Mouse (Mus musculus): ENCODE data around the gene Pitpnc1. TPM values are rescaled to one million over a fixed set of nuclear protein-coding genes. Genes with fewer than 3 reads are reported as not detected.

Gene Pitpnc1
- polyA plus RNA-seq, 1 experiment from 2014 or later, result 46.7 TPM

GRCm38 (mm10) chr11:107248753-107249152 lies 221.7 kb downstream of the Pitpnc1 start:
- Histone ChIP-seq H3K27me3 (no peaks in the 10 kb centered on the region), H3K9ac (replicated peaks) (no peak overlapping the region), H3K4me1 (peaks cover 8% of the 10 kb centered on the region), H3K9me3 (no peaks in the 10 kb centered on the region), H3K36me3 (peaks cover 10% of the 10 kb centered on the region; the same call in 1 of the 2 replicates), H3K27ac (replicated peaks) (no peak overlapping the region), H3K4me2 (replicated peaks) (no peak overlapping the region), H3K4me3 (no peak overlapping the region)
- 69% methylated on average over 7 of the region's 7 CpGs for WGBS
- no peak; the same call in 1 of the 2 replicates for ATAC-seq (replicated peaks)

GRCm38 (mm10) chr11:107245657-107246056 lies 224.8 kb downstream of the Pitpnc1 start:
- Histone ChIP-seq H3K9me3 (no peaks in the 10 kb centered on the region), H3K27me3 (no peaks in the 10 kb centered on the region), H3K4me3 (no peak overlapping the region), H3K4me2 (replicated peaks) (no peak overlapping the region), H3K4me1 (peaks cover 8% of the 10 kb centered on the region), H3K9ac (replicated peaks) (no peak overlapping the region), H3K27ac (replicated peaks) (no peak overlapping the region), H3K36me3 (0 out of 2 replicates have a peak, but pooled peaks cover 6% of the 10 kb centered on the region)
- 90% methylated on average over 7 of the region's 7 CpGs for WGBS
- no peak for ATAC-seq (replicated peaks)

GRCm38 (mm10) chr11:107243126-107243525 lies 227.4 kb downstream of the Pitpnc1 start:
- no peak overlapping the region for H3K4me3 ChIP-seq
- H3K27me3 ChIP-seq, result no peaks in the 10 kb centered on the region
- no peaks in the 10 kb centered on the region for H3K4me1 ChIP-seq
- H3K9ac ChIP-seq (replicated peaks), result no peak overlapping the region
- H3K9me3 ChIP-seq, result no peaks in the 10 kb centered on the region
- 0 out of 2 replicates have a peak, but pooled peaks cover 6% of the 10 kb centered on the region for H3K36me3 ChIP-seq
- WGBS, result 55% methylated on average over 6 of the region's 6 CpGs
- H3K4me2 ChIP-seq (replicated peaks), result no peak overlapping the region
- ATAC-seq (replicated peaks), result no peak
- H3K27ac ChIP-seq (replicated peaks), result no peak overlapping the region

GRCm38 (mm10) chr11:107241678-107242077 lies 228.8 kb downstream of the Pitpnc1 start:
- ATAC-seq (replicated peaks), result no peak
- H3K36me3 ChIP-seq, result 0 out of 2 replicates have a peak, but pooled peaks cover 6% of the 10 kb centered on the region
- H3K4me2 ChIP-seq (replicated peaks), result no peak overlapping the region
- H3K4me1 ChIP-seq, result no peaks in the 10 kb centered on the region
- no peak overlapping the region for H3K27ac ChIP-seq (replicated peaks)
- no peak overlapping the region for H3K4me3 ChIP-seq
- H3K9ac ChIP-seq (replicated peaks), result no peak overlapping the region
- H3K27me3 ChIP-seq, result no peaks in the 10 kb centered on the region
- H3K9me3 ChIP-seq, result no peaks in the 10 kb centered on the region
- 80% methylated on average over 7 of the region's 7 CpGs for WGBS

GRCm38 (mm10) chr11:107238506-107238905 lies 232.0 kb downstream of the Pitpnc1 start:
- Histone ChIP-seq H3K36me3 (no peaks in the 10 kb centered on the region), H3K9me3 (no peaks in the 10 kb centered on the region), H3K4me1 (0 out of 2 replicates have a peak, but pooled peaks cover 3% of the 10 kb centered on the region), H3K4me3 (no peak overlapping the region), H3K27ac (replicated peaks) (no peak overlapping the region), H3K4me2 (replicated peaks) (no peak overlapping the region), H3K9ac (replicated peaks) (no peak overlapping the region), H3K27me3 (no peaks in the 10 kb centered on the region)
- WGBS, result 92% methylated on average over 6 of the region's 6 CpGs
- ATAC-seq (replicated peaks), result no peak

GRCm38 (mm10) chr11:107237532-107237931 lies 233.0 kb downstream of the Pitpnc1 start:
- Histone ChIP-seq H3K27ac (replicated peaks) (no peak overlapping the region), H3K9me3 (no peaks in the 10 kb centered on the region), H3K36me3 (peaks cover 4% of the 10 kb centered on the region; the same call in 1 of the 2 replicates), H3K4me2 (replicated peaks) (no peak overlapping the region), H3K4me3 (no peak overlapping the region), H3K9ac (replicated peaks) (no peak overlapping the region), H3K27me3 (no peaks in the 10 kb centered on the region), H3K4me1 (0 out of 2 replicates have a peak, but pooled peaks cover 3% of the 10 kb centered on the region)
- no peak for ATAC-seq (replicated peaks)
- 90% methylated on average over 4 of the region's 4 CpGs for WGBS

- Histone ChIP-seq H3K27me3 (no peaks in the 10 kb centered on the region), H3K36me3 (peaks cover 18% of the 10 kb centered on the region), H3K4me2 (replicated peaks) (no peak overlapping the region), H3K4me3 (no peak overlapping the region), H3K27ac (replicated peaks) (no peak overlapping the region), H3K4me1 (peaks cover 18% of the 10 kb centered on the region), H3K9ac (replicated peaks) (no peak overlapping the region), H3K9me3 (no peaks in the 10 kb centered on the region)
- WGBS, result 75% methylated on average over 5 of the region's 5 CpGs
- no peak for ATAC-seq (replicated peaks)
These were observed 237.1 kb downstream of the Pitpnc1 start for GRCm38 (mm10) chr11:107233252-107233890.

- WGBS, result 15% methylated on average over 10 of the region's 10 CpGs
- H3K4me2 ChIP-seq (replicated peaks), result no peak overlapping the region
- peaks cover 27% of the 10 kb centered on the region for H3K36me3 ChIP-seq
- peak overlapping the region; percentile 73 for H3K27ac ChIP-seq (replicated peaks)
- H3K27me3 ChIP-seq, result no peaks in the 10 kb centered on the region
- H3K9me3 ChIP-seq, result no peaks in the 10 kb centered on the region
- peaks cover 18% of the 10 kb centered on the region for H3K4me1 ChIP-seq
- no peak overlapping the region for H3K4me3 ChIP-seq
- ATAC-seq (replicated peaks), result peak; percentile 80
- H3K9ac ChIP-seq (replicated peaks), result no peak overlapping the region
These were observed 240.4 kb downstream of the Pitpnc1 start for GRCm38 (mm10) chr11:107230128-107230527.

GRCm38 (mm10) chr11:107226431-107226830 lies 244.1 kb downstream of the Pitpnc1 start:
- Histone ChIP-seq H3K9me3 (no peaks in the 10 kb centered on the region), H3K27ac (replicated peaks) (no peak overlapping the region), H3K27me3 (no peaks in the 10 kb centered on the region), H3K9ac (replicated peaks) (no peak overlapping the region), H3K4me3 (no peak overlapping the region), H3K4me1 (peaks cover 15% of the 10 kb centered on the region), H3K4me2 (replicated peaks) (no peak overlapping the region), H3K36me3 (peaks cover 14% of the 10 kb centered on the region)
- WGBS, result 97% methylated on average over 1 of the region's 1 CpGs
- ATAC-seq (replicated peaks), result no peak

- 97% methylated on average over 10 of the region's 10 CpGs for WGBS
- Histone ChIP-seq H3K9me3 (no peaks in the 10 kb centered on the region), H3K4me3 (no peak overlapping the region), H3K4me2 (replicated peaks) (no peak overlapping the region), H3K27me3 (no peaks in the 10 kb centered on the region), H3K36me3 (peaks cover 12% of the 10 kb centered on the region; the same call in 1 of the 2 replicates), H3K9ac (replicated peaks) (no peak overlapping the region), H3K27ac (replicated peaks) (no peak overlapping the region), H3K4me1 (peaks cover 15% of the 10 kb centered on the region)
- ATAC-seq (replicated peaks), result no peak
These were observed 244.5 kb downstream of the Pitpnc1 start for GRCm38 (mm10) chr11:107226013-107226412.

- Histone ChIP-seq H3K4me2 (replicated peaks) (no peak overlapping the region), H3K36me3 (peaks cover 12% of the 10 kb centered on the region; the same call in 1 of the 2 replicates), H3K27ac (replicated peaks) (no peak overlapping the region), H3K4me1 (peaks cover 9% of the 10 kb centered on the region), H3K9me3 (no peaks in the 10 kb centered on the region), H3K27me3 (no peaks in the 10 kb centered on the region), H3K4me3 (no peak overlapping the region), H3K9ac (replicated peaks) (no peak overlapping the region)
- 90% methylated on average over 5 of the region's 5 CpGs for WGBS
- no peak for ATAC-seq (replicated peaks)
These were observed 245.2 kb downstream of the Pitpnc1 start for GRCm38 (mm10) chr11:107225301-107225700.

GRCm38 (mm10) chr11:107223667-107224214 lies 246.8 kb downstream of the Pitpnc1 start:
- Histone ChIP-seq H3K9ac (replicated peaks) (no peak overlapping the region), H3K4me3 (no peak overlapping the region), H3K9me3 (no peaks in the 10 kb centered on the region), H3K4me2 (replicated peaks) (no peak overlapping the region), H3K36me3 (peaks cover 12% of the 10 kb centered on the region; the same call in 1 of the 2 replicates), H3K4me1 (no peaks in the 10 kb centered on the region), H3K27me3 (no peaks in the 10 kb centered on the region), H3K27ac (replicated peaks) (no peak overlapping the region)
- WGBS, result 66% methylated on average over 8 of the region's 8 CpGs
- no peak for ATAC-seq (replicated peaks)

All from forebrain, embryonic 15.5 days (tissue).